Mouse (Mus musculus) heart, embryonic 16.5 days (tissue): ENCODE results near the gene Gpbp1. TPM values are rescaled to one million over a fixed set of nuclear protein-coding genes. Genes with fewer than 3 reads are reported as not detected.
A peak's percentile ranks its signal among the peaks of the same experiment; 100 is the strongest.

ENCODE experiments used
- ATAC-seq: fragments of 200-750 bp; cut with Nextera tagmentation; replicated peaks from 2 replicates; pipeline ENCODE4 v1.8.0; 2017; ENCODE audit warnings: moderate number of reproducible peaks; ENCODE audit not compliant: insufficient read depth, low FRiP score; ENCODE audit errors: extremely low read depth
- H3K27ac ChIP-seq: fragments of 300-500 bp; sonication (generic); 2 replicates; pipeline ENCODE4 v1.5.1; 2014; ENCODE audit warnings: mild to moderate bottlenecking, low read length, control low read depth, moderate library complexity
- H3K27me3 ChIP-seq: fragments of 300-500 bp; sonication (generic); 2 replicates; pipeline ENCODE4 v1.6.1; 2014; ENCODE audit warnings: low read length, mixed read lengths; ENCODE audit not compliant: control insufficient read depth, insufficient read depth
- H3K36me3 ChIP-seq: fragments of 300-500 bp; sonication (generic); 2 replicates; pipeline ENCODE4 v1.6.1; 2014; ENCODE audit not compliant: control insufficient read depth, insufficient read depth
- H3K4me1 ChIP-seq: fragments of 300-500 bp; sonication (generic); 2 replicates; pipeline ENCODE4 v1.6.1; 2014; ENCODE audit warnings: low read length, mixed read lengths; ENCODE audit not compliant: control insufficient read depth, insufficient read depth
- H3K4me2 ChIP-seq: fragments of 300-500 bp; sonication (generic); 2 replicates; pipeline ENCODE4 v1.6.1; 2014; ENCODE audit warnings: low read depth, mild to moderate bottlenecking, control low read depth, low read length
- H3K4me3 ChIP-seq: fragments of 300-500 bp; sonication (generic); 2 replicates; pipeline ENCODE4 v1.5.1; 2014; ENCODE audit warnings: mild to moderate bottlenecking, control low read depth, low read length
- H3K9ac ChIP-seq: fragments of 300-500 bp; sonication (generic); 2 replicates; pipeline ENCODE4 v1.6.1; 2014; ENCODE audit warnings: low read length, control low read depth
- H3K9me3 ChIP-seq: fragments of 300-500 bp; sonication (generic); replicated peaks from 2 replicates; pipeline ENCODE4 v1.6.1; 2016; ENCODE audit warnings: low read length; ENCODE audit not compliant: control insufficient read depth
- WGBS: fragments of 180-500 bp; shearing (Covaris S2); extraction: QIAGEN DNeasy Blood & Tissue Kit; methylation state at CpG from one replicate; pipeline ENCODE4 v1.1.7; 2014; 5-methylcytosine and 5-hydroxymethylcytosine counted together
- polyA plus RNA-seq: library from polyadenylated mRNA; unstranded; fragments of >200 nt; fragmentation: Nextera tagmentation; extraction: Ambion mirVana; gene quantifications from 2 replicates; pipeline ENCODE4 v1.2.1, GENCODE M21; 2015

Gpbp1 gene
- polyA plus RNA-seq, 1 experiment from 2014 or later: 58.3 TPM

GRCm38 (mm10) chr13:111488651-111489501 lies 1.0 kb downstream of the Gpbp1 start:
- H3K27ac ChIP-seq: peak overlapping the region; percentile 99
- H3K4me2 ChIP-seq: peak overlapping the region; percentile 79
- peak; percentile 5 for ATAC-seq
- H3K4me3 ChIP-seq: peak overlapping the region; percentile 75
- peak overlapping the region; percentile 99 for H3K9ac ChIP-seq
- H3K27me3 ChIP-seq: peaks cover 6% of the 10 kb centered on the region
- WGBS: under 1% methylated on average over 74 of the region's 98 CpGs
- peaks cover 17% of the 10 kb centered on the region for H3K4me1 ChIP-seq
- no peaks in the 10 kb centered on the region for H3K9me3 ChIP-seq
- no peaks in the 10 kb centered on the region for H3K36me3 ChIP-seq

- H3K9ac ChIP-seq: no peak overlapping the region
- WGBS: 83% methylated on average over 2 of the region's 2 CpGs
- H3K27me3 ChIP-seq: no peaks in the 10 kb centered on the region
- H3K4me2 ChIP-seq: no peak overlapping the region
- no peak for ATAC-seq
- H3K27ac ChIP-seq: no peak overlapping the region
- no peak overlapping the region for H3K4me3 ChIP-seq
- H3K9me3 ChIP-seq: no peaks in the 10 kb centered on the region
- no peaks in the 10 kb centered on the region for H3K36me3 ChIP-seq
- H3K4me1 ChIP-seq: peaks cover 21% of the 10 kb centered on the region
These were observed 12.2 kb downstream of the Gpbp1 start for GRCm38 (mm10) chr13:111477695-111478094.

GRCm38 (mm10) chr13:111470562-111471237 lies 19.2 kb downstream of the Gpbp1 start:
- Histone ChIP-seq H3K9ac (no peak overlapping the region), H3K9me3 (no peaks in the 10 kb centered on the region), H3K36me3 (peaks cover 7% of the 10 kb centered on the region), H3K4me3 (no peak overlapping the region), H3K27ac (no peak overlapping the region), H3K4me2 (no peak overlapping the region), H3K27me3 (no peaks in the 10 kb centered on the region), H3K4me1 (peaks cover 14% of the 10 kb centered on the region)
- 87% methylated on average over 3 of the region's 3 CpGs for WGBS
- ATAC-seq: no peak

GRCm38 (mm10) chr13:111467350-111467749 lies 22.6 kb downstream of the Gpbp1 start:
- Histone ChIP-seq H3K27ac (no peak overlapping the region), H3K9me3 (no peaks in the 10 kb centered on the region), H3K4me2 (no peak overlapping the region), H3K27me3 (no peaks in the 10 kb centered on the region), H3K4me3 (no peak overlapping the region), H3K4me1 (no peaks in the 10 kb centered on the region), H3K36me3 (peaks cover 14% of the 10 kb centered on the region), H3K9ac (no peak overlapping the region)
- no peak for ATAC-seq
- WGBS: 97% methylated on average over 3 of the region's 3 CpGs

- Histone ChIP-seq H3K4me2 (no peak overlapping the region), H3K27ac (no peak overlapping the region), H3K27me3 (no peaks in the 10 kb centered on the region), H3K36me3 (peaks cover 10% of the 10 kb centered on the region; the same call in 1 of the 2 replicates), H3K4me3 (no peak overlapping the region), H3K4me1 (peaks cover 4% of the 10 kb centered on the region), H3K9me3 (no peaks in the 10 kb centered on the region), H3K9ac (no peak overlapping the region)
- ATAC-seq: peak; percentile 23; the same call in 1 of the 2 replicates
- 5% methylated on average over 1 of the region's 1 CpGs for WGBS
These were observed 28.5 kb downstream of the Gpbp1 start for GRCm38 (mm10) chr13:111461424-111461823.

GRCm38 (mm10) chr13:111456790-111457189 lies 33.1 kb downstream of the Gpbp1 start:
- Histone ChIP-seq H3K9me3 (no peaks in the 10 kb centered on the region), H3K27ac (no peak overlapping the region), H3K4me1 (peaks cover 10% of the 10 kb centered on the region), H3K9ac (no peak overlapping the region), H3K4me3 (no peak overlapping the region), H3K36me3 (peaks cover 11% of the 10 kb centered on the region), H3K4me2 (no peak overlapping the region), H3K27me3 (no peaks in the 10 kb centered on the region)
- ATAC-seq: no peak
- 76% methylated on average over 2 of the region's 2 CpGs for WGBS

GRCm38 (mm10) chr13:111444325-111444724 lies 45.6 kb downstream of the Gpbp1 start:
- no peak overlapping the region for H3K9ac ChIP-seq
- peaks cover 10% of the 10 kb centered on the region; the same call in 1 of the 2 replicates for H3K36me3 ChIP-seq
- H3K27me3 ChIP-seq: no peaks in the 10 kb centered on the region
- H3K9me3 ChIP-seq: no peaks in the 10 kb centered on the region
- H3K4me2 ChIP-seq: no peak overlapping the region
- no peak overlapping the region for H3K4me3 ChIP-seq
- no peak overlapping the region for H3K27ac ChIP-seq
- no peak for ATAC-seq
- H3K4me1 ChIP-seq: 0 out of 2 replicates have a peak, but pooled peaks cover 2% of the 10 kb centered on the region

- Histone ChIP-seq H3K27me3 (no peaks in the 10 kb centered on the region), H3K4me1 (no peaks in the 10 kb centered on the region), H3K9me3 (no peaks in the 10 kb centered on the region), H3K36me3 (peaks cover 18% of the 10 kb centered on the region), H3K4me2 (no peak overlapping the region), H3K9ac (no peak overlapping the region), H3K27ac (no peak overlapping the region), H3K4me3 (no peak overlapping the region)
- 71% methylated on average over 1 of the region's 1 CpGs for WGBS
- ATAC-seq: no peak
These were observed 58.7 kb downstream of the Gpbp1 start for GRCm38 (mm10) chr13:111431174-111431573.

GRCm38 (mm10) chr13:111421330-111421729 lies 68.6 kb downstream of the Gpbp1 start:
- Histone ChIP-seq H3K4me1 (no peaks in the 10 kb centered on the region), H3K4me2 (no peak overlapping the region), H3K9me3 (no peaks in the 10 kb centered on the region), H3K27ac (no peak overlapping the region), H3K36me3 (peaks cover 12% of the 10 kb centered on the region), H3K27me3 (no peaks in the 10 kb centered on the region), H3K9ac (no peak overlapping the region), H3K4me3 (no peak overlapping the region)
- no peak for ATAC-seq
